Mouse (Mus musculus) neural tube, embryonic 12.5 days (tissue): ENCODE results near the gene Lrrc9. TPM values are rescaled to one million over a fixed set of nuclear protein-coding genes. Genes with fewer than 3 reads are reported as not detected.

ENCODE experiments used
- ATAC-seq: fragments of 200-750 bp; cut with Nextera tagmentation; 2 replicates; pipeline ENCODE4 v1.8.0; 2017; ENCODE audit warnings: low read depth, mild to moderate bottlenecking, moderate TSS enrichment, moderate library complexity; ENCODE audit not compliant: low FRiP score
- H3K27ac ChIP-seq: fragments of 300-500 bp; sonication (generic); 2 replicates; pipeline ENCODE4 v1.5.1; 2016
- H3K27me3 ChIP-seq: fragments of 300-500 bp; sonication (generic); replicated peaks from 2 replicates; pipeline ENCODE4 v1.6.1; 2016; ENCODE audit warnings: mild to moderate bottlenecking
- H3K36me3 ChIP-seq: fragments of 300-500 bp; sonication (generic); 2 replicates; pipeline ENCODE4 v1.6.1; 2016; ENCODE audit warnings: mild to moderate bottlenecking
- H3K4me1 ChIP-seq: fragments of 300-500 bp; sonication (generic); 2 replicates; pipeline ENCODE4 v1.6.1; 2016
- H3K4me2 ChIP-seq: fragments of 300-500 bp; sonication (generic); replicated peaks from 2 replicates; pipeline ENCODE4 v1.6.1; 2016; ENCODE audit warnings: mild to moderate bottlenecking
- H3K4me3 ChIP-seq: fragments of 300-500 bp; sonication (generic); 2 replicates; pipeline ENCODE4 v1.5.1; 2016
- H3K9ac ChIP-seq: fragments of 300-500 bp; sonication (generic); 2 replicates; pipeline ENCODE4 v1.6.1; 2016; ENCODE audit warnings: mild to moderate bottlenecking
- H3K9me3 ChIP-seq: fragments of 300-500 bp; sonication (generic); 2 replicates; pipeline ENCODE4 v1.6.1; 2016; ENCODE audit warnings: mild to moderate bottlenecking
- whole genome bisulfite sequencing: fragments of 180-500 bp; shearing (Covaris S2); methylation state at CpG from one replicate; pipeline ENCODE4 v1.1.7; 2016; 5-methylcytosine and 5-hydroxymethylcytosine counted together
- polyA plus RNA-seq: library from polyadenylated mRNA; unstranded; fragments of >200 nt; fragmentation: Nextera tagmentation; extraction: Ambion mirVana; gene quantifications from 2 replicates; pipeline ENCODE4 v1.2.1, GENCODE M21; 2016

Gene Lrrc9
- 2.9 and 4.4 TPM in 2 replicates for polyA plus RNA-seq

- peak within 1 kb of the TSS; percentile 78 for H3K4me2 ChIP-seq
- H3K27ac ChIP-seq, result 0 out of 2 replicates have a peak within 1 kb of the TSS, but pooled peaks have one; percentile 12
- no peaks in the 10 kb centered on the region for H3K9me3 ChIP-seq
- H3K4me1 ChIP-seq, result peaks cover 13% of the 10 kb centered on the region; the same call in 1 of the 2 replicates
- peak within 1 kb of the TSS; percentile 56 for H3K9ac ChIP-seq
- peak; percentile 92 for ATAC-seq
- H3K27me3 ChIP-seq, result no peaks in the 10 kb centered on the region
- peak within 1 kb of the TSS; percentile 41 for H3K4me3 ChIP-seq
- 0% methylated on average over 31 of the region's 31 CpGs for WGBS
- H3K36me3 ChIP-seq, result no peaks in the 10 kb centered on the region
Measured at GRCm38 (mm10) chr12:72441839-72442576, at the start of gene Lrrc9. TSS of gene Lrrc9 (plus strand) at chr12:72441866.

GRCm38 (mm10) chr12:72393046-72393805 lies 48.4 kb upstream of the Lrrc9 start:
- no peaks in the 10 kb centered on the region for H3K27me3 ChIP-seq
- no peak overlapping the region for H3K4me2 ChIP-seq
- H3K36me3 ChIP-seq, result no peaks in the 10 kb centered on the region
- H3K4me1 ChIP-seq, result no peaks in the 10 kb centered on the region
- ATAC-seq, result no peak
- no peaks in the 10 kb centered on the region for H3K9me3 ChIP-seq
- no peak overlapping the region for H3K9ac ChIP-seq
- no peak overlapping the region for H3K4me3 ChIP-seq
- 62% methylated on average over 13 of the region's 13 CpGs for WGBS
- H3K27ac ChIP-seq, result no peak overlapping the region

GRCm38 (mm10) chr12:72405031-72405430 lies 36.6 kb upstream of the Lrrc9 start:
- H3K4me2 ChIP-seq, result no peak overlapping the region
- no peak overlapping the region for H3K9ac ChIP-seq
- no peak for ATAC-seq
- WGBS, result 33% methylated on average over 4 of the region's 5 CpGs
- H3K4me3 ChIP-seq, result no peak overlapping the region
- no peak overlapping the region for H3K27ac ChIP-seq
- H3K27me3 ChIP-seq, result 0 out of 2 replicates have a peak, but pooled peaks cover 9% of the 10 kb centered on the region
- H3K4me1 ChIP-seq, result peaks cover 11% of the 10 kb centered on the region
- H3K9me3 ChIP-seq, result no peaks in the 10 kb centered on the region
- no peaks in the 10 kb centered on the region for H3K36me3 ChIP-seq

GRCm38 (mm10) chr12:72407146-72407545 lies 34.5 kb upstream of the Lrrc9 start:
- no peaks in the 10 kb centered on the region for H3K9me3 ChIP-seq
- 11% methylated on average over 11 of the region's 11 CpGs for WGBS
- peak overlapping the region; percentile 69; the same call in 1 of the 2 replicates for H3K9ac ChIP-seq
- peak overlapping the region; percentile 78 for H3K4me3 ChIP-seq
- peak overlapping the region; percentile 95 for H3K4me2 ChIP-seq
- no peak overlapping the region for H3K27ac ChIP-seq
- peaks cover 9% of the 10 kb centered on the region; the same call in 1 of the 2 replicates for H3K27me3 ChIP-seq
- H3K36me3 ChIP-seq, result no peaks in the 10 kb centered on the region
- H3K4me1 ChIP-seq, result peaks cover 11% of the 10 kb centered on the region
- no peak for ATAC-seq

- Histone ChIP-seq H3K9me3 (no peaks in the 10 kb centered on the region), H3K27me3 (peaks cover 9% of the 10 kb centered on the region; the same call in 1 of the 2 replicates), H3K4me2 (peak overlapping the region; percentile 95), H3K36me3 (no peaks in the 10 kb centered on the region), H3K27ac (no peak overlapping the region), H3K4me3 (peak overlapping the region; percentile 78), H3K4me1 (peaks cover 11% of the 10 kb centered on the region), H3K9ac (peak overlapping the region; percentile 69)
- ATAC-seq, result peak; percentile 48
- under 1% methylated on average over 17 of the region's 17 CpGs for WGBS
Measured at GRCm38 (mm10) chr12:72407721-72408110, 34.0 kb upstream of the Lrrc9 start.

GRCm38 (mm10) chr12:72408111-72408891 lies 33.4 kb upstream of the Lrrc9 start:
- WGBS, result under 1% methylated on average over 63 of the region's 63 CpGs
- H3K36me3 ChIP-seq, result no peaks in the 10 kb centered on the region
- H3K4me1 ChIP-seq, result peaks cover 11% of the 10 kb centered on the region
- H3K27me3 ChIP-seq, result peaks cover 9% of the 10 kb centered on the region; the same call in 1 of the 2 replicates
- 0 out of 2 replicates have a peak overlapping the region, but pooled peaks have one; percentile 33 for H3K27ac ChIP-seq
- ATAC-seq, result peak; percentile 89
- no peaks in the 10 kb centered on the region for H3K9me3 ChIP-seq
- H3K9ac ChIP-seq, result peak overlapping the region; percentile 69
- peak overlapping the region; percentile 95 for H3K4me2 ChIP-seq
- H3K4me3 ChIP-seq, result peak overlapping the region; percentile 78

- Histone ChIP-seq H3K27me3 (peaks cover 9% of the 10 kb centered on the region; the same call in 1 of the 2 replicates), H3K4me3 (peak within 1 kb of the TSS; percentile 78), H3K4me2 (peak within 1 kb of the TSS; percentile 95), H3K36me3 (no peaks in the 10 kb centered on the region), H3K9ac (peak within 1 kb of the TSS; percentile 69), H3K9me3 (no peaks in the 10 kb centered on the region), H3K4me1 (peaks cover 11% of the 10 kb centered on the region), H3K27ac (0 out of 2 replicates have a peak within 1 kb of the TSS, but pooled peaks have one; percentile 33)
- no peak for ATAC-seq
- 30% methylated on average over 6 of the region's 6 CpGs for WGBS
Measured at GRCm38 (mm10) chr12:72408954-72409353, 32.7 kb upstream of the Lrrc9 start, which contains the start of gene Rtn1. TSS of gene Rtn1 (minus strand) at chr12:72409054.

GRCm38 (mm10) chr12:72417762-72418161 lies 23.9 kb upstream of the Lrrc9 start:
- H3K4me3 ChIP-seq, result no peak overlapping the region
- no peak for ATAC-seq
- no peak overlapping the region for H3K4me2 ChIP-seq
- 0 out of 2 replicates have a peak, but pooled peaks cover 6% of the 10 kb centered on the region for H3K9me3 ChIP-seq
- no peaks in the 10 kb centered on the region for H3K4me1 ChIP-seq
- 37% methylated on average over 3 of the region's 3 CpGs for WGBS
- H3K9ac ChIP-seq, result no peak overlapping the region
- no peak overlapping the region for H3K27ac ChIP-seq
- no peaks in the 10 kb centered on the region for H3K27me3 ChIP-seq
- H3K36me3 ChIP-seq, result no peaks in the 10 kb centered on the region

- no peaks in the 10 kb centered on the region for H3K9me3 ChIP-seq
- no peaks in the 10 kb centered on the region for H3K4me1 ChIP-seq
- H3K36me3 ChIP-seq, result no peaks in the 10 kb centered on the region
- no peak overlapping the region for H3K9ac ChIP-seq
- no peaks in the 10 kb centered on the region for H3K27me3 ChIP-seq
- no peak overlapping the region for H3K27ac ChIP-seq
- H3K4me3 ChIP-seq, result no peak overlapping the region
- no peak for ATAC-seq
- WGBS, result 59% methylated on average over 4 of the region's 4 CpGs
- no peak overlapping the region for H3K4me2 ChIP-seq
Measured at GRCm38 (mm10) chr12:72422681-72423080, 19.0 kb upstream of the Lrrc9 start.

- no peak overlapping the region for H3K9ac ChIP-seq
- H3K27me3 ChIP-seq, result no peaks in the 10 kb centered on the region
- no peak overlapping the region for H3K27ac ChIP-seq
- H3K9me3 ChIP-seq, result no peaks in the 10 kb centered on the region
- 26% methylated on average over 11 of the region's 11 CpGs for WGBS
- no peak overlapping the region for H3K4me3 ChIP-seq
- H3K4me2 ChIP-seq, result peak overlapping the region; percentile 14; the same call in 1 of the 2 replicates
- H3K4me1 ChIP-seq, result no peaks in the 10 kb centered on the region
- peak; percentile 68; the same call in 1 of the 2 replicates for ATAC-seq
- H3K36me3 ChIP-seq, result no peaks in the 10 kb centered on the region
Measured at GRCm38 (mm10) chr12:72427722-72428126, 13.9 kb upstream of the Lrrc9 start.

- H3K27ac ChIP-seq, result no peak overlapping the region
- H3K4me2 ChIP-seq, result no peak overlapping the region
- H3K9ac ChIP-seq, result no peak overlapping the region
- 80% methylated on average over 4 of the region's 4 CpGs for WGBS
- no peaks in the 10 kb centered on the region for H3K9me3 ChIP-seq
- ATAC-seq, result no peak
- no peaks in the 10 kb centered on the region for H3K27me3 ChIP-seq
- no peaks in the 10 kb centered on the region for H3K4me1 ChIP-seq
- H3K4me3 ChIP-seq, result no peak overlapping the region
- no peaks in the 10 kb centered on the region for H3K36me3 ChIP-seq
Measured at GRCm38 (mm10) chr12:72432209-72432608, 9.5 kb upstream of the Lrrc9 start.
